Mouse (Mus musculus) kidney, embryonic 16.5 days (tissue): Measurements from ENCODE around the gene Astl. TPM values are rescaled to one million over a fixed set of nuclear protein-coding genes. Genes with fewer than 3 reads are reported as not detected.

Experiments used
- ATAC-seq: fragments of 200-750 bp; cut with Nextera tagmentation; 2 replicates; pipeline ENCODE4 v1.8.0; 2017; ENCODE audit warnings: moderate TSS enrichment; ENCODE audit not compliant: low FRiP score, low TSS enrichment
- H3K27ac ChIP-seq: fragments of 300-500 bp; sonication (generic); 2 replicates; pipeline ENCODE4 v1.5.1; 2014; ENCODE audit warnings: low read length
- H3K27me3 ChIP-seq: fragments of 300-500 bp; sonication (generic); 2 replicates; pipeline ENCODE4 v1.6.1; 2014; ENCODE audit warnings: low read length, control low read depth, mixed read lengths; ENCODE audit not compliant: insufficient read depth
- H3K36me3 ChIP-seq: fragments of 300-500 bp; sonication (generic); 2 replicates; pipeline ENCODE4 v1.6.1; 2014; ENCODE audit warnings: low read length, control low read depth, mixed read lengths; ENCODE audit not compliant: insufficient read depth
- H3K4me1 ChIP-seq: fragments of 300-500 bp; sonication (generic); 2 replicates; pipeline ENCODE4 v1.6.1; 2014; ENCODE audit warnings: low read length, control low read depth, mixed read lengths; ENCODE audit not compliant: insufficient read depth
- H3K4me2 ChIP-seq: fragments of 300-500 bp; sonication (generic); replicated peaks from 2 replicates; pipeline ENCODE4 v1.6.1; 2014; ENCODE audit warnings: low read depth, low read length
- H3K4me3 ChIP-seq: fragments of 300-500 bp; sonication (generic); 2 replicates; pipeline ENCODE4 v1.5.1; 2014; ENCODE audit warnings: mild to moderate bottlenecking, low read length
- H3K9ac ChIP-seq: fragments of 300-500 bp; sonication (generic); replicated peaks from 2 replicates; pipeline ENCODE4 v1.6.1; 2014; ENCODE audit warnings: low read length
- H3K9me3 ChIP-seq: fragments of 300-500 bp; sonication (generic); 2 replicates; pipeline ENCODE4 v1.6.1; 2016; ENCODE audit warnings: low read length, control low read depth
- WGBS: fragments of 180-500 bp; shearing (Covaris S2); extraction: QIAGEN DNeasy Blood & Tissue Kit; methylation state at CpG from one replicate; pipeline ENCODE4 v1.1.7; 2014; 5-methylcytosine and 5-hydroxymethylcytosine counted together
- polyA plus RNA-seq: library from polyadenylated mRNA; unstranded; fragments of >200 nt; fragmentation: Nextera tagmentation; extraction: Ambion mirVana; gene quantifications from 2 replicates; pipeline ENCODE4 v1.2.1, GENCODE M21; 2015

The Astl gene
- polyA plus RNA-seq, 1 experiment from 2014 or later: not detected

GRCm38 (mm10) chr2:127390846-127391245 is 52.4 kb downstream of the Astl start:
- peaks cover 5% of the 10 kb centered on the region; the same call in 1 of the 2 replicates for H3K4me1 ChIP-seq
- no peak overlapping the region for H3K4me2 ChIP-seq
- H3K36me3 ChIP-seq: no peaks in the 10 kb centered on the region
- 68% methylated on average over 4 of the region's 4 CpGs for WGBS
- no peak overlapping the region for H3K27ac ChIP-seq
- no peak overlapping the region for H3K4me3 ChIP-seq
- no peak overlapping the region for H3K9ac ChIP-seq
- H3K27me3 ChIP-seq: no peaks in the 10 kb centered on the region
- ATAC-seq: no peak
- H3K9me3 ChIP-seq: no peaks in the 10 kb centered on the region

DNA sequence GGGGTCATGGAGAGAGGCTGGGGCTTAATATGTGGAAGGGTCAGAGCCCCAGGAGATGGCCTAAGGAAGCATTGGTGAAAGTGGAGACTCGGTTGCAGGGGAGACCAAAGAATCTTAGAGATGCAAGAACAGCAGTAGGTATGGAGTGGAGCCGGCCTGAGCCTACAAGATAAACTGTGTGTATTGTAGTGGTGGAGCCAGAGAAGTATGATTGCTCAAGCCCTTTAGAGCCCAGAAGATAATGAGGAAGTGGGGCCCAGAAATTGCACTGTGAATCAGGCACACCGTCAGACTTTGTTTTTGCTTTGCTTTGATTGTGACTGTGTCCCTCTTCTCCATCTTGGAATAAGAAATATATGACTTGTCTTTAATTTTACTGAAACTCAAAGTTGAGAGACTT is 52.9 kb downstream of the Astl start:
- H3K36me3 ChIP-seq: no peaks in the 10 kb centered on the region
- no peaks in the 10 kb centered on the region for H3K9me3 ChIP-seq
- H3K4me1 ChIP-seq: peaks cover 5% of the 10 kb centered on the region; the same call in 1 of the 2 replicates
- no peak overlapping the region for H3K27ac ChIP-seq
- no peak overlapping the region for H3K9ac ChIP-seq
- H3K27me3 ChIP-seq: no peaks in the 10 kb centered on the region
- H3K4me3 ChIP-seq: no peak overlapping the region
- ATAC-seq: no peak
- H3K4me2 ChIP-seq: no peak overlapping the region
- 68% methylated on average over 3 of the region's 3 CpGs for WGBS

- Histone ChIP-seq H3K4me2 (no peak overlapping the region), H3K27me3 (no peaks in the 10 kb centered on the region), H3K4me3 (no peak overlapping the region), H3K9me3 (no peaks in the 10 kb centered on the region), H3K36me3 (no peaks in the 10 kb centered on the region), H3K9ac (no peak overlapping the region), H3K4me1 (peaks cover 5% of the 10 kb centered on the region; the same call in 1 of the 2 replicates), H3K27ac (no peak overlapping the region)
- WGBS: 71% methylated on average over 5 of the region's 5 CpGs
- no peak for ATAC-seq
These were observed 56.2 kb downstream of the Astl start for GRCm38 (mm10) chr2:127394606-127395161.

GRCm38 (mm10) chr2:127398738-127399137 is 60.3 kb downstream of the Astl start:
- no peak overlapping the region for H3K9ac ChIP-seq
- H3K27me3 ChIP-seq: no peaks in the 10 kb centered on the region
- peak; percentile 70; the same call in 1 of the 2 replicates for ATAC-seq
- H3K36me3 ChIP-seq: no peaks in the 10 kb centered on the region
- WGBS: 78% methylated on average over 7 of the region's 7 CpGs
- H3K4me3 ChIP-seq: no peak overlapping the region
- peaks cover 5% of the 10 kb centered on the region; the same call in 1 of the 2 replicates for H3K4me1 ChIP-seq
- H3K27ac ChIP-seq: no peak overlapping the region
- no peak overlapping the region for H3K4me2 ChIP-seq
- H3K9me3 ChIP-seq: no peaks in the 10 kb centered on the region

Other genes with a start within 250 kb of the Astl start
- gene Ncaph, start 204.7 kb upstream of the Astl start, polyA plus RNA-seq: 91.5 and 96.6 TPM in 2 replicates
- 24.0 and 27.1 TPM in 2 replicates for gene Itpripl1, start 195.2 kb upstream of the Astl start, polyA plus RNA-seq
- 1.6 and 2.1 TPM in 2 replicates for gene 1810024B03Rik, start 130.4 kb upstream of the Astl start, polyA plus RNA-seq
- 67.2 and 70.5 TPM in 2 replicates for gene Snrnp200, start 130.3 kb upstream of the Astl start, polyA plus RNA-seq
- gene Ciao1, start 90.8 kb upstream of the Astl start, polyA plus RNA-seq: 74.2 and 81.7 TPM in 2 replicates
- gene Tmem127, start 90.7 kb upstream of the Astl start, polyA plus RNA-seq: 29.0 and 29.5 TPM in 2 replicates
- gene Stard7, start 68.4 kb upstream of the Astl start, polyA plus RNA-seq: 76.1 and 84.9 TPM in 2 replicates
- 7.8 and 8.3 TPM in 2 replicates for gene Dusp2, start 2.5 kb upstream of the Astl start, polyA plus RNA-seq
- gene Adra2b, start 24.6 kb downstream of the Astl start, polyA plus RNA-seq: 7.2 and 7.8 TPM in 2 replicates
- 0.22 and 0.40 TPM in 2 replicates for gene Gpat2, start 86.6 kb downstream of the Astl start, polyA plus RNA-seq
- gene Fahd2a, start 105.9 kb downstream of the Astl start, polyA plus RNA-seq: 37.0 and 39.0 TPM in 2 replicates
- gene Kcnip3, start 183.5 kb downstream of the Astl start, polyA plus RNA-seq: 3.4 and 4.7 TPM in 2 replicates
- gene Prom2, start 202.8 kb downstream of the Astl start, polyA plus RNA-seq: 2.7 and 3.0 TPM in 2 replicates
- 5.1 and 5.6 TPM in 2 replicates for gene Zfp661, start 248.5 kb downstream of the Astl start, polyA plus RNA-seq
- 147 and 148 TPM in 2 replicates for gene Mrps5, start 248.6 kb downstream of the Astl start, polyA plus RNA-seq